Comparison of ENCODE assay signal across 16 mouse cellular contexts in the genomic region with DNA sequence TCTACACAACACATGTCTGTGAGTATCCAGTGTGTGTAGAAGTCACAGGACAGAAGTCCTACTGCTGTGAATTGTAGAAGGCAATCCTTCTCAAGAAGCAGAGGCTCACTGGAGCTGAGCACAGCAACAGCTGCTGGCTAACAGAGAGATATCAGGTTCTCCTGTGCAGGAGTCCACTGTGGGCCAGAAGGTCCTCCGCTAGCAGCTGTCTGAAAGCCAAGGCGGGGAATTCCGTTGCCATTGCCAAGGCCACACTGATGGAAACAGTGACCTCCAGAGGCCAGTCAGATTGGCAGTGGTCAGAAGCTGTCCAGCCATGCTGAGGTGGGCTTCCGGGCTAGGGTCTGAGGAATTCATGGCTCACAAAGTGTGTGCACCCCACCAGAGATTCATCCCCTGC. TPM values are rescaled to one million over a fixed set of nuclear protein-coding genes. Genes with fewer than 3 reads are reported as not detected.
DNase-seq lines count a peak whose midpoint lies in the region; ATAC-seq and TF ChIP-seq lines count a peak whose summit lies in the region.
"Had no signal": no experiment of that assay in that cellular context is flagged by ENCODE, and none has a peak within 500 bp of the region (broad histone marks: within the 10 kb centered on the region; RNA-seq: fewer than 3 reads in every experiment).

No protein-coding gene starts in this region.

- in situ Hi-C loops in CH12.LX (cut with MboI; ENCODE audit: low pct_ligation_motif_present, low pct_unique_long_range_greater_than_20kb, low sequenced_read_pairs) = no loop called here

- no peak for ATAC-seq in hindbrain, embryonic 11.5 days (ENCODE audit: low FRiP score)
- peak; percentile 72; the same call in 1 of the 2 replicates for ATAC-seq in limb, embryonic 13.5 days (ENCODE audit: low FRiP score, low read depth)
- no peak for ATAC-seq in midbrain, embryonic 15.5 days (replicated peaks)
- ATAC-seq: intestine, embryonic 15.5 days had no signal

- WGBS in hindbrain, embryonic 10.5 days = 74% methylated on average over 4 of the region's 4 CpGs
- WGBS in hindbrain, embryonic 11.5 days = 73% methylated on average over 4 of the region's 4 CpGs
- 70% methylated on average over 4 of the region's 4 CpGs for WGBS in limb, embryonic 13.5 days
- WGBS in midbrain, embryonic 15.5 days = 83% methylated on average over 4 of the region's 4 CpGs

- dilution Hi-C loops in CH12.LX (cut with MboI; ENCODE audit: extremely low pct_ligation_motif_present, extremely low pct_unique_long_range_greater_than_20kb, low sequenced_read_pairs) = no loop called here

- H3K9me3 ChIP-seq in hindbrain, embryonic 10.5 days = no peaks in the 10 kb centered on the region
- no peaks in the 10 kb centered on the region for H3K9me3 ChIP-seq in hindbrain, embryonic 11.5 days (ENCODE audit: control insufficient read depth, low read length)
- no peaks in the 10 kb centered on the region for H3K9me3 ChIP-seq in CH12.LX (replicated peaks; ENCODE audit: low read length)
- H3K9me3 ChIP-seq in limb, embryonic 13.5 days = no peaks in the 10 kb centered on the region
- H3K9me3 ChIP-seq in midbrain, embryonic 15.5 days = no peaks in the 10 kb centered on the region
- H3K9me3 ChIP-seq: intestine, embryonic 15.5 days; midbrain, embryonic 10.5 days; neural tube, embryonic 12.5 days had no signal

- H3K9ac ChIP-seq in hindbrain, embryonic 11.5 days (ENCODE audit: low read depth, low read length) = no peak overlapping the region
- H3K9ac ChIP-seq in CH12.LX (ENCODE audit: insufficient read depth, low read depth) = no peak overlapping the region
- H3K9ac ChIP-seq in limb, embryonic 13.5 days = no peak overlapping the region
- no peak overlapping the region for H3K9ac ChIP-seq in midbrain, embryonic 15.5 days
- H3K9ac ChIP-seq: intestine, embryonic 15.5 days; lung, embryonic 14.5 days; neural tube, embryonic 12.5 days had no signal

- no peaks in the 10 kb centered on the region for H3K27me3 ChIP-seq in hindbrain, embryonic 10.5 days (ENCODE audit: insufficient read depth, poor library complexity, severe bottlenecking)
- H3K27me3 ChIP-seq in hindbrain, embryonic 11.5 days (ENCODE audit: control insufficient read depth, insufficient read depth, low read length) = no peaks in the 10 kb centered on the region
- no peaks in the 10 kb centered on the region for H3K27me3 ChIP-seq in CH12.LX (replicated peaks)
- no peaks in the 10 kb centered on the region for H3K27me3 ChIP-seq in limb, embryonic 13.5 days
- no peaks in the 10 kb centered on the region for H3K27me3 ChIP-seq in midbrain, embryonic 15.5 days (replicated peaks)
- H3K27me3 ChIP-seq: intestine, embryonic 15.5 days; neural tube, embryonic 12.5 days had no signal

- H3K4me2 ChIP-seq in hindbrain, embryonic 11.5 days (replicated peaks; ENCODE audit: low read depth, low read length) = no peak overlapping the region
- H3K4me2 ChIP-seq in CH12.LX (ENCODE audit: insufficient read depth, low read depth, poor library complexity, severe bottlenecking) = no peak overlapping the region
- no peak overlapping the region for H3K4me2 ChIP-seq in limb, embryonic 13.5 days (replicated peaks)
- no peak overlapping the region for H3K4me2 ChIP-seq in midbrain, embryonic 15.5 days
- H3K4me2 ChIP-seq: intestine, embryonic 15.5 days; lung, embryonic 14.5 days; neural tube, embryonic 12.5 days had no signal

- TF ChIP-seq RAD21 in CH12.LX (IDR thresholded peaks at IDR 0.05; ENCODE audit: low read depth, low read length) = peak; percentile 39

- H3K4me3 ChIP-seq in hindbrain, embryonic 10.5 days = no peak overlapping the region
- H3K4me3 ChIP-seq in hindbrain, embryonic 11.5 days (ENCODE audit: low read depth, low read length) = no peak overlapping the region
- H3K4me3 ChIP-seq in CH12.LX (replicated peaks in 1 of 3; ENCODE audit: low read depth in 2 of 3, low read length in 2 of 3, poor library complexity in 1 of 3) = no peak overlapping the region
- no peak overlapping the region for H3K4me3 ChIP-seq in limb, embryonic 13.5 days
- no peak overlapping the region for H3K4me3 ChIP-seq in midbrain, embryonic 15.5 days
- H3K4me3 ChIP-seq: intestine, embryonic 15.5 days; midbrain, embryonic 10.5 days; neural tube, embryonic 12.5 days had no signal

- peak in 1 of 2 experiments; percentile 48; a peak in 2 of 4 replicates for TF ChIP-seq CTCF in CH12.LX (conservative IDR thresholded peaks at IDR 0.05 in 1 of 2, IDR thresholded peaks at IDR 0.05 in 1 of 2; ENCODE audit: low read depth in 2 of 2, low read length in 2 of 2)

- no peak for TF ChIP-seq EP300 in CH12.LX (IDR thresholded peaks at IDR 0.05; ENCODE audit: low read length)

- no peaks in the 10 kb centered on the region for H3K79me2 ChIP-seq in CH12.LX (replicated peaks; ENCODE audit: control insufficient read depth, extremely low read depth, insufficient read depth, poor library complexity, severe bottlenecking)

- no peaks in the 10 kb centered on the region for H3K36me3 ChIP-seq in hindbrain, embryonic 10.5 days
- no peaks in the 10 kb centered on the region for H3K36me3 ChIP-seq in hindbrain, embryonic 11.5 days (ENCODE audit: control insufficient read depth, insufficient read depth, low read length)
- no peaks in the 10 kb centered on the region for H3K36me3 ChIP-seq in CH12.LX (replicated peaks in 1 of 2; ENCODE audit: control insufficient read depth in 1 of 2, insufficient read depth in 1 of 2, low read length in 1 of 2)
- H3K36me3 ChIP-seq in limb, embryonic 13.5 days = no peaks in the 10 kb centered on the region
- H3K36me3 ChIP-seq in midbrain, embryonic 15.5 days (replicated peaks) = no peaks in the 10 kb centered on the region
- H3K36me3 ChIP-seq: intestine, embryonic 15.5 days; midbrain, embryonic 10.5 days; neural tube, embryonic 12.5 days had no signal

- no peak overlapping the region for H3K27ac ChIP-seq in hindbrain, embryonic 10.5 days
- no peak overlapping the region for H3K27ac ChIP-seq in hindbrain, embryonic 11.5 days (ENCODE audit: low read depth, low read length)
- no peak overlapping the region for H3K27ac ChIP-seq in CH12.LX (ENCODE audit: insufficient read depth, low read depth)
- H3K27ac ChIP-seq in limb, embryonic 13.5 days = no peak overlapping the region
- no peak overlapping the region for H3K27ac ChIP-seq in midbrain, embryonic 15.5 days
- H3K27ac ChIP-seq: intestine, embryonic 15.5 days; midbrain, embryonic 10.5 days; neural tube, embryonic 12.5 days had no signal

- H3K4me1 ChIP-seq in hindbrain, embryonic 10.5 days (replicated peaks) = 0 out of 2 replicates have a peak, but pooled peaks cover 15% of the 10 kb centered on the region
- no peaks in the 10 kb centered on the region for H3K4me1 ChIP-seq in hindbrain, embryonic 11.5 days (replicated peaks; ENCODE audit: control insufficient read depth, insufficient read depth, low read length)
- H3K4me1 ChIP-seq in CH12.LX (ENCODE audit: control insufficient read depth in 1 of 2, insufficient read depth in 2 of 2) = peaks cover 9 to 19% of the 10 kb centered on the region in 2 experiments
- no peaks in the 10 kb centered on the region for H3K4me1 ChIP-seq in limb, embryonic 13.5 days
- H3K4me1 ChIP-seq in midbrain, embryonic 15.5 days = no peaks in the 10 kb centered on the region
- H3K4me1 ChIP-seq: intestine, embryonic 15.5 days; midbrain, embryonic 10.5 days; neural tube, embryonic 12.5 days had no signal

- peak; percentile 17 for DNase-seq in hindbrain, embryonic 10.5 days (ENCODE audit: low spot score)
- DNase-seq in hindbrain, embryonic 11.5 days (ENCODE audit: low spot score) = no peak
- DNase-seq in CH12.LX (ENCODE audit: extremely low read depth) = no peak
- DNase-seq in adrenal gland, postnatal 25 days = peak; percentile 9
- DNase-seq in ovary, postnatal 10 days (ENCODE audit: low spot score) = no peak
- DNase-seq: cerebellum, adult 11-12 months; lung, embryonic 14.5 days; right cerebral cortex, adult 18-20 months; thymus, postnatal 36 days had no signal

- TF ChIP-seq POLR2A in CH12.LX (IDR thresholded peaks at IDR 0.05; ENCODE audit: low read depth, low read length) = no peak

TF ChIP-seq in CH12.LX, 34 proteins besides CTCF, POLR2A, EP300 and RAD21:
- TF ChIP-seq SMC3 (IDR thresholded peaks at IDR 0.05; ENCODE audit: low read depth, low read length) (peak; percentile 21; the same call in 1 of the 2 replicates), BHLHE40 (IDR thresholded peaks at IDR 0.05; ENCODE audit: low read depth, low read length) (0 out of 2 replicates have a peak, but pooled peaks have one; percentile 22), ELF1 (IDR thresholded peaks at IDR 0.05; ENCODE audit: low read depth, low read length) (0 out of 2 replicates have a peak, but pooled peaks have one; percentile 38), IRF4 (IDR thresholded peaks at IDR 0.05; ENCODE audit: low read depth, low read length) (peak; percentile 25; the same call in 1 of the 2 replicates), ZMIZ1 (IDR thresholded peaks at IDR 0.05; ENCODE audit: low read depth, low read length) (no peak), TCF12 (IDR thresholded peaks at IDR 0.05; ENCODE audit: low read depth, low read length) (0 out of 2 replicates have a peak, but pooled peaks have one; percentile 35), NRF1 (IDR thresholded peaks at IDR 0.05; ENCODE audit: low read depth, low read length) (no peak)

RNA-seq across cellular contexts. Expression of a gene that starts 6.8 kb away (rescaled TPM):
- polyA plus RNA-seq in hindbrain, embryonic 10.5 days (2016; fragmentation: Nextera tagmentation; extraction: Ambion mirVana) = not detected in 2 replicates
- polyA plus RNA-seq in hindbrain, embryonic 11.5 days (2014; fragmentation: Nextera tagmentation; extraction: Ambion mirVana) = not detected in 2 replicates
- total RNA-seq in CH12.LX (2012; rRNA removed) (not detected in 2 replicates), CH12.LX (2014; rRNA removed) (not detected in 2 replicates)
- not detected in 2 replicates for polyA plus RNA-seq in CH12.LX (2012; ENCODE audit: insufficient read length, low read depth)
- 0.24 and 0.43 TPM in 2 replicates for total RNA-seq in adrenal gland, postnatal 25 days (2021)
- not detected in 2 replicates for polyA plus RNA-seq in limb, embryonic 13.5 days (2015; fragmentation: Nextera tagmentation; extraction: Ambion mirVana)
- polyA plus RNA-seq in midbrain, embryonic 15.5 days (2015; fragmentation: Nextera tagmentation; extraction: Ambion mirVana) = not detected in 2 replicates
- total RNA-seq: left cerebral cortex, adult 18-20 months had no signal
- polyA plus RNA-seq: heart, embryonic 16.5 days; intestine, embryonic 15.5 days; lung, embryonic 14.5 days; midbrain, embryonic 10.5 days; neural tube, embryonic 12.5 days had no signal

RNA-seq across cellular contexts. Expression of a gene that starts 59.9 kb away (rescaled TPM):
- polyA plus RNA-seq in hindbrain, embryonic 10.5 days (2016; fragmentation: Nextera tagmentation; extraction: Ambion mirVana) = 81.5 and 99.5 TPM in 2 replicates
- polyA plus RNA-seq in hindbrain, embryonic 11.5 days (2014; fragmentation: Nextera tagmentation; extraction: Ambion mirVana) = 113 and 129 TPM in 2 replicates
- total RNA-seq in CH12.LX (2012; rRNA removed) (15.6 and 19.7 TPM in 2 replicates), CH12.LX (2014; rRNA removed) (20.0 and 27.9 TPM in 2 replicates)
- 40.0 and 54.0 TPM in 2 replicates for polyA plus RNA-seq in CH12.LX (2012; ENCODE audit: insufficient read length, low read depth)
- total RNA-seq in adrenal gland, postnatal 25 days (2021) = 8.6 and 14.9 TPM in 2 replicates
- polyA plus RNA-seq in limb, embryonic 13.5 days (2015; fragmentation: Nextera tagmentation; extraction: Ambion mirVana) = 46.2 and 49.8 TPM in 2 replicates
- 207 and 233 TPM in 2 replicates for polyA plus RNA-seq in midbrain, embryonic 15.5 days (2015; fragmentation: Nextera tagmentation; extraction: Ambion mirVana)

Comparison
In these comparisons a context has a peak if more than half of its experiments do, and no peak if none do; other contexts are left out.
1. DNase-seq: peak in hindbrain, embryonic 10.5 days (single experiment) and adrenal gland, postnatal 25 days (single experiment); none in hindbrain, embryonic 11.5 days (single experiment), CH12.LX (single experiment) and ovary, postnatal 10 days (single experiment).